8 mouse cellular contexts compared by ENCODE assay signal in genomic region chr3:146812041-146812878, GRCm38 (mm10). TPM values are rescaled to one million over a fixed set of nuclear protein-coding genes. Genes with fewer than 3 reads are reported as not detected.
DNase-seq lines count a peak whose midpoint lies in the region; ATAC-seq and TF ChIP-seq lines count a peak whose summit lies in the region.

No protein-coding gene starts in this region.

- H3K36me3 ChIP-seq in heart, embryonic 14.5 days (ENCODE audit: control insufficient read depth, insufficient read depth, low read length) = 0 out of 2 replicates have a peak, but pooled peaks cover 6% of the 10 kb centered on the region
- no peaks in the 10 kb centered on the region; the same call in 1 of the 2 replicates for H3K36me3 ChIP-seq in ES-E14 (ENCODE audit: control insufficient read depth, insufficient read depth, low read length, poor library complexity, severe bottlenecking)
- H3K36me3 ChIP-seq in embryonic facial prominence, embryonic 10.5 days (replicated peaks) = peaks cover 10% of the 10 kb centered on the region
- no peaks in the 10 kb centered on the region for H3K36me3 ChIP-seq in hindbrain, embryonic 11.5 days (ENCODE audit: control insufficient read depth, insufficient read depth, low read length)
- H3K36me3 ChIP-seq in liver, adult 2 months (ENCODE audit: control insufficient read depth, insufficient read depth, low read length) = no peaks in the 10 kb centered on the region; the same call in 1 of the 2 replicates

- H3K4me3 ChIP-seq in heart, embryonic 14.5 days (ENCODE audit: control insufficient read depth in 1 of 2, insufficient read depth in 1 of 2, low read depth in 1 of 2, low read length in 2 of 2) = peak overlapping the region; percentile 68 to 94
- peak overlapping the region; percentile 96 to 98 for H3K4me3 ChIP-seq in ES-E14 (ENCODE audit: insufficient read depth in 1 of 2, low read depth in 1 of 2, low read length in 2 of 2, poor library complexity in 1 of 2, severe bottlenecking in 1 of 2)
- peak overlapping the region; percentile 80 for H3K4me3 ChIP-seq in embryonic facial prominence, embryonic 10.5 days
- peak overlapping the region; percentile 96 for H3K4me3 ChIP-seq in hindbrain, embryonic 11.5 days (ENCODE audit: low read depth, low read length)
- peak overlapping the region; percentile 93 for H3K4me3 ChIP-seq in liver, adult 2 months (ENCODE audit: insufficient read depth, low read depth, low read length)

- under 1% methylated on average over 57 of the region's 60 CpGs for WGBS in heart, embryonic 14.5 days
- under 1% methylated on average over 60 of the region's 60 CpGs for WGBS in embryonic facial prominence, embryonic 10.5 days
- WGBS in hindbrain, embryonic 11.5 days = 3% methylated on average over 26 of the region's 60 CpGs
- under 1% methylated on average over 55 of the region's 60 CpGs for WGBS in liver, adult 2 months

- no peak for DNase-seq in heart, postnatal 25 days (ENCODE audit: low spot score)
- DNase-seq in ES-E14 (ENCODE audit: low read depth, low spot score) = peak; percentile 4
- DNase-seq in embryonic facial prominence, embryonic 10.5 days (ENCODE audit: low spot score) = no peak
- peak; percentile 66 for DNase-seq in hindbrain, embryonic 11.5 days (ENCODE audit: low spot score)
- DNase-seq in liver, adult 2 months (ENCODE audit: extremely low read depth, low read depth, low spot score) = peak; percentile 41
- DNase-seq in natural killer cell, adult 2 months (ENCODE audit: low spot score in 2 of 2) = peak; percentile 29 to 30
- no peak for DNase-seq in c-Kit-positive CD71-positive TER-119-positive erythroid progenitor cells, embryonic 14.5 days (ENCODE audit: low spot score)

- TF ChIP-seq POLR2A in liver, adult 2 months (IDR thresholded peaks at IDR 0.05; ENCODE audit: extremely low read depth, insufficient read depth, low read length) = no peak

- no peaks in the 10 kb centered on the region for H3K9me3 ChIP-seq in heart, embryonic 14.5 days (ENCODE audit: control insufficient read depth, low read length)
- H3K9me3 ChIP-seq in ES-E14 (ENCODE audit: control insufficient read depth, insufficient read depth, low read depth, low read length) = no peaks in the 10 kb centered on the region
- no peaks in the 10 kb centered on the region for H3K9me3 ChIP-seq in embryonic facial prominence, embryonic 10.5 days
- H3K9me3 ChIP-seq in hindbrain, embryonic 11.5 days (ENCODE audit: control insufficient read depth, low read length) = no peaks in the 10 kb centered on the region

- peak; percentile 69 for ATAC-seq in heart, embryonic 14.5 days (ENCODE audit: insufficient number of reproducible peaks, insufficient read depth, low FRiP score, low read depth)
- peak; percentile 81 for ATAC-seq in hindbrain, embryonic 11.5 days (ENCODE audit: low FRiP score)

- in situ Hi-C loops in ES-E14 (cut with MboI; ENCODE audit: low sequenced_read_pairs in 2 of 2, unreplicated experiment in 2 of 2) = no loop called here

- TF ChIP-seq CTCF in liver, adult 2 months (IDR thresholded peaks at IDR 0.05; ENCODE audit: low read depth, low read length) = no peak

- peak overlapping the region; percentile 73 for H3K4me2 ChIP-seq in heart, embryonic 14.5 days (ENCODE audit: low read length)
- peak overlapping the region; percentile 76 for H3K4me2 ChIP-seq in hindbrain, embryonic 11.5 days (replicated peaks; ENCODE audit: low read depth, low read length)

- H3K27me3 ChIP-seq in heart, embryonic 14.5 days (ENCODE audit: control insufficient read depth, insufficient read depth, low read length) = no peaks in the 10 kb centered on the region
- no peaks in the 10 kb centered on the region for H3K27me3 ChIP-seq in embryonic facial prominence, embryonic 10.5 days (replicated peaks; ENCODE audit: low read depth, poor library complexity, severe bottlenecking)
- no peaks in the 10 kb centered on the region for H3K27me3 ChIP-seq in hindbrain, embryonic 11.5 days (ENCODE audit: control insufficient read depth, insufficient read depth, low read length)
- H3K27me3 ChIP-seq in liver, adult 2 months (ENCODE audit: control insufficient read depth, insufficient read depth, low read length) = no peaks in the 10 kb centered on the region

- peak overlapping the region; percentile 77 to 86 for H3K27ac ChIP-seq in heart, embryonic 14.5 days (replicated peaks in 1 of 2; ENCODE audit: control insufficient read depth in 1 of 2, insufficient read depth in 1 of 2, low read depth in 2 of 2, low read length in 2 of 2)
- H3K27ac ChIP-seq in ES-E14 (ENCODE audit: insufficient read depth, low read depth, low read length, poor library complexity, severe bottlenecking) = no peak overlapping the region
- peak overlapping the region; percentile 96 for H3K27ac ChIP-seq in embryonic facial prominence, embryonic 10.5 days (replicated peaks)
- H3K27ac ChIP-seq in hindbrain, embryonic 11.5 days (ENCODE audit: low read depth, low read length) = peak overlapping the region; percentile 87
- peak overlapping the region; percentile 62 for H3K27ac ChIP-seq in liver, adult 2 months (replicated peaks; ENCODE audit: insufficient read depth, low read depth, low read length)

- peaks cover 20% of the 10 kb centered on the region; the same call in 1 of the 2 replicates for H3K79me2 ChIP-seq in liver, adult 2 months (ENCODE audit: control insufficient read depth, insufficient read depth, low read length)

- H3K9ac ChIP-seq in heart, embryonic 14.5 days (ENCODE audit: low read length) = peak overlapping the region; percentile 98
- H3K9ac ChIP-seq in ES-E14 (ENCODE audit: insufficient read depth, low read depth, low read length, poor library complexity, severe bottlenecking) = peak overlapping the region; percentile 94
- H3K9ac ChIP-seq in hindbrain, embryonic 11.5 days (ENCODE audit: low read depth, low read length) = peak overlapping the region; percentile 96
- H3K9ac ChIP-seq in liver, adult 2 months (ENCODE audit: low read depth, low read length) = peak overlapping the region; percentile 90

- intact Hi-C loops in heart, postnatal 25 days (cut with DNase I) = loop anchor here (5.0 kb wide), 3 partner anchors 40 to 315 kb away; partner anchors contain the start of genes Gng5, Rpf1, Spata1 and Ttll7

- H3K4me1 ChIP-seq in heart, embryonic 14.5 days (ENCODE audit: control insufficient read depth in 2 of 2, insufficient read depth in 2 of 2, low read length in 2 of 2) = peaks cover 0 to 12% of the 10 kb centered on the region in 2 experiments; a peak in 1 of 4 replicates
- H3K4me1 ChIP-seq in ES-E14 (ENCODE audit: control insufficient read depth in 2 of 2, insufficient read depth in 2 of 2, low read length in 2 of 2, poor library complexity in 1 of 2) = no peaks in the 10 kb centered on the region
- H3K4me1 ChIP-seq in embryonic facial prominence, embryonic 10.5 days = peaks cover 12% of the 10 kb centered on the region
- no peaks in the 10 kb centered on the region for H3K4me1 ChIP-seq in hindbrain, embryonic 11.5 days (replicated peaks; ENCODE audit: control insufficient read depth, insufficient read depth, low read length)
- peaks cover 7% of the 10 kb centered on the region for H3K4me1 ChIP-seq in liver, adult 2 months (ENCODE audit: control insufficient read depth, insufficient read depth, low read length)

TF ChIP-seq in ES-E14, 5 proteins besides CTCF, POLR2A, EP300 and RAD21:
- TF ChIP-seq ZNF384 (IDR thresholded peaks at IDR 0.05; ENCODE audit: low read depth, low read length) = no peak
- TF ChIP-seq HCFC1 (IDR thresholded peaks at IDR 0.05; ENCODE audit: borderline replicate concordance, insufficient read depth, low read length) = no peak
- TF ChIP-seq MAFK (IDR thresholded peaks at IDR 0.05; ENCODE audit: insufficient read depth, low read depth, low read length) = no peak
- TF ChIP-seq ZC3H11A (IDR thresholded peaks at IDR 0.05; ENCODE audit: borderline replicate concordance, low read depth, low read length) = no peak
- TF ChIP-seq CHD2 (IDR thresholded peaks at IDR 0.05; ENCODE audit: low read depth, low read length) = no peak
TF ChIP-seq in ES-E14: peak in this region for 0.

RNA-seq across cellular contexts. Expression of gene Prkacb, which starts 0.5 kb away (rescaled TPM):
- polyA plus RNA-seq in heart, embryonic 14.5 days (2014; fragmentation: Nextera tagmentation; extraction: Ambion mirVana) = 55.2 and 59.0 TPM in 2 replicates
- 10 to 100 TPM; 61.9 to 64.4 TPM for total RNA-seq in heart, postnatal 25 days (2021)
- total RNA-seq in ES-E14 (2012; rRNA removed) = 19.1 and 19.7 TPM in 2 replicates
- 64.3 and 67.6 TPM in 2 replicates for polyA plus RNA-seq in embryonic facial prominence, embryonic 10.5 days (2016; fragmentation: Nextera tagmentation; extraction: Ambion mirVana)
- 64.8 and 70.8 TPM in 2 replicates for polyA plus RNA-seq in hindbrain, embryonic 11.5 days (2014; fragmentation: Nextera tagmentation; extraction: Ambion mirVana)
- total RNA-seq in liver, adult 2 months (2014; rRNA removed) = 32.8 and 35.1 TPM in 2 replicates
- polyA plus RNA-seq in liver, adult 2 months (2012; rRNA removed) = 11.4 and 13.1 TPM in 2 replicates

RNA-seq across cellular contexts. Expression of gene Ttll7, which starts 39.9 kb away (rescaled TPM):
- polyA plus RNA-seq in heart, embryonic 14.5 days (2014; fragmentation: Nextera tagmentation; extraction: Ambion mirVana) = 2.2 and 2.7 TPM in 2 replicates
- 1 to 10 TPM; 3.3 to 4.7 TPM for total RNA-seq in heart, postnatal 25 days (2021)
- 0.94 and 1.0 TPM in 2 replicates for total RNA-seq in ES-E14 (2012; rRNA removed)
- polyA plus RNA-seq in embryonic facial prominence, embryonic 10.5 days (2016; fragmentation: Nextera tagmentation; extraction: Ambion mirVana) = 4.8 and 6.3 TPM in 2 replicates
- polyA plus RNA-seq in hindbrain, embryonic 11.5 days (2014; fragmentation: Nextera tagmentation; extraction: Ambion mirVana) = 9.7 and 11.2 TPM in 2 replicates
- total RNA-seq in liver, adult 2 months (2014; rRNA removed) = 1.7 and 1.8 TPM in 2 replicates
- polyA plus RNA-seq in liver, adult 2 months (2012; rRNA removed) = 0.12 and 0.21 TPM in 2 replicates

Comparison
In these comparisons a context has a peak if more than half of its experiments do, and no peak if none do; other contexts are left out.
1. DNase-seq: peak in ES-E14 (single experiment), hindbrain, embryonic 11.5 days (single experiment), liver, adult 2 months (single experiment) and natural killer cell, adult 2 months (2 of 2); none in heart, postnatal 25 days (single experiment), embryonic facial prominence, embryonic 10.5 days (single experiment) and c-Kit-positive CD71-positive TER-119-positive erythroid progenitor cells, embryonic 14.5 days (single experiment).
2. Peak in every context shown above with its lines, with median percentiles within 50 percentile points of each other: H3K4me3 ChIP-seq and H3K9ac ChIP-seq.